ENCODE assay signal across 8 mouse cellular contexts in genomic region chr6:127147665-127148064, GRCm38 (mm10). TPM values are rescaled to one million over a fixed set of nuclear protein-coding genes. Genes with fewer than 3 reads are reported as not detected.
DNase-seq lines count a peak whose midpoint lies in the region; ATAC-seq and TF ChIP-seq lines count a peak whose summit lies in the region.

No protein-coding gene starts in this region.

- H3K36me3 ChIP-seq in forebrain, postnatal 0 days (ENCODE audit: insufficient read depth): no peaks in the 10 kb centered on the region

- H3K9ac ChIP-seq in forebrain, postnatal 0 days: no peak overlapping the region

- WGBS in cerebellum, adult 2 months: under 1% methylated on average over 4 of the region's 4 CpGs
- 0% methylated on average over 4 of the region's 4 CpGs for WGBS in forebrain, postnatal 0 days

- ATAC-seq in forebrain, postnatal 0 days: peak; percentile 59

- TF ChIP-seq CTCF in cerebellum, adult 2 months (IDR thresholded peaks at IDR 0.05; ENCODE audit: borderline replicate concordance, insufficient read depth, low read depth, low read length): peak; percentile 91
- peak; percentile 99 for TF ChIP-seq CTCF in forebrain, postnatal 0 days (IDR thresholded peaks at IDR 0.05; ENCODE audit: low read depth)

- DNase-seq in NIH3T3 (ENCODE audit: low read depth): peak; percentile 99
- peak; percentile 69 to 74 for DNase-seq in cerebellum, adult 2 months
- DNase-seq in forebrain, postnatal 0 days: peak; percentile 94
- peak; percentile 94 for DNase-seq in heart, postnatal 4 days
- peak; percentile 69 for DNase-seq in layer of hippocampus, adult 9-11 months
- DNase-seq in lung, postnatal 14 days: peak; percentile 92
- peak; percentile 93 for DNase-seq in retina, postnatal 1 day
- DNase-seq in thymus, postnatal 4 days: peak; percentile 90

- H3K4me1 ChIP-seq in cerebellum, adult 2 months (ENCODE audit: control insufficient read depth, insufficient read depth, low read length): peaks cover 8% of the 10 kb centered on the region
- 0 out of 2 replicates have a peak, but pooled peaks cover 8% of the 10 kb centered on the region for H3K4me1 ChIP-seq in forebrain, postnatal 0 days (ENCODE audit: insufficient read depth)

- H3K4me2 ChIP-seq in forebrain, postnatal 0 days (ENCODE audit: low read depth): peak overlapping the region; percentile 97

- no peak overlapping the region for H3K4me3 ChIP-seq in cerebellum, adult 2 months (replicated peaks; ENCODE audit: insufficient read depth, low read depth, low read length)
- H3K4me3 ChIP-seq in forebrain, postnatal 0 days (ENCODE audit: low read depth, low read length): 0 out of 2 replicates have a peak overlapping the region, but pooled peaks have one; percentile 58

- H3K9me3 ChIP-seq in forebrain, postnatal 0 days (ENCODE audit: low read length): no peaks in the 10 kb centered on the region

- no peak for TF ChIP-seq POLR2A in cerebellum, adult 2 months (IDR thresholded peaks at IDR 0.05; ENCODE audit: borderline replicate concordance, insufficient read depth, low read length)

- no peak overlapping the region for H3K27ac ChIP-seq in cerebellum, adult 2 months (ENCODE audit: insufficient read depth, low read length)
- H3K27ac ChIP-seq in forebrain, postnatal 0 days (ENCODE audit: low read depth, low read length): no peak overlapping the region

- peaks cover 10% of the 10 kb centered on the region; the same call in 1 of the 2 replicates for H3K27me3 ChIP-seq in cerebellum, adult 2 months (ENCODE audit: control insufficient read depth, insufficient read depth, low read length)
- H3K27me3 ChIP-seq in forebrain, postnatal 0 days (ENCODE audit: insufficient read depth, low read length): peaks cover 9% of the 10 kb centered on the region; the same call in 1 of the 2 replicates

RNA-seq across cellular contexts. Expression of gene Ccnd2, which starts 4.3 kb away (rescaled TPM):
- 4.1 and 5.4 TPM in 2 replicates for polyA plus RNA-seq in cerebellum, adult 2 months (2012; rRNA removed)
- total RNA-seq in forebrain, postnatal 0 days (2014; rRNA removed): 31.4 and 44.1 TPM in 2 replicates
- polyA plus RNA-seq in forebrain, postnatal 0 days (2015; fragmentation: Nextera tagmentation; extraction: Ambion mirVana): 430 and 467 TPM in 2 replicates
- 100 to 1,000 TPM; 282 to 291 TPM for total RNA-seq in heart, postnatal 4 days (2021)

RNA-seq across cellular contexts. Expression of gene Tigar, which starts 38.3 kb away (rescaled TPM):
- polyA plus RNA-seq in cerebellum, adult 2 months (2012; rRNA removed): 19.5 and 19.6 TPM in 2 replicates
- 8.1 and 9.3 TPM in 2 replicates for total RNA-seq in forebrain, postnatal 0 days (2014; rRNA removed)
- polyA plus RNA-seq in forebrain, postnatal 0 days (2015; fragmentation: Nextera tagmentation; extraction: Ambion mirVana): 6.1 and 6.8 TPM in 2 replicates
- 10 to 100 TPM; 29.4 to 32.9 TPM for total RNA-seq in heart, postnatal 4 days (2021)
